Mouse (Mus musculus) testis, adult 2 months (tissue): ENCODE results near the gene Cobll1.

Source experiments
- CTCF ChIP-seq: fragments of 200-500 bp; IDR thresholded peaks from 2 replicates; pipeline ENCODE4 v1.5.1; 2012; ENCODE audit warnings: low read depth, mild to moderate bottlenecking, inconsistent platforms, low read length, moderate library complexity; ENCODE audit not compliant: control insufficient read depth, insufficient read depth, insufficient replicate concordance
- POLR2A ChIP-seq: fragments of 200-500 bp; IDR thresholded peaks from 2 replicates; pipeline ENCODE4 v1.6.1; 2012; ENCODE audit warnings: low read depth, mild to moderate bottlenecking, inconsistent platforms, low read length, moderate library complexity; ENCODE audit not compliant: control insufficient read depth

- no peak for TF ChIP-seq POLR2A
- no peak for TF ChIP-seq CTCF
These were observed 68.3 kb downstream of the Cobll1 start for GRCm38 (mm10) chr2:65170693-65171456.
